Mouse (Mus musculus): ENCODE measurements at regions not wholly inside any gene's neighbourhood (a gene's known extent, or its start where the extent isn't known, plus 50 kb on each side); places are given as distances from the start of the nearest gene placed in this dataset.

DNA sequence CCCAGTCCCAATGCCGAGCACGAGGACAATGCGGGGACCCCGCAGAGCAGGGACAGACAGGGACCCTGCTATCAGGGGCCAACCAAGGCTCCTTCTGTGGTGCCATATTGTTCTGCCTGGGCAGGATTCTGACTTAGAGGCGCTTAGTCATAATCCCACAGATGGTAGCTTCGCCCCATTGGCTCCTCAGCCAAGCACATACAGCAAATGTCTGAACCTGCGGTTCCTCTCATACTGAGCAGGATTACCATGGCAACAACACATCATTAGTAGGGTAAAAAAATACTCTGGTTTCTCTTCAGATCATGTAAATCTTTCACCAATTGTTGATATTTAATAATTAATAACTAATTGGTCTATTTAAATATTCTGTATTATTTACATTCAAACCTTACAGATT is 2140.3 kb upstream of the Cdh20 start:
- no peak overlapping the region for H3K4me2 ChIP-seq (ENCODE audit: low read depth, low read length)
- 79% methylated on average over 7 of the region's 7 CpGs for WGBS
- no peaks in the 10 kb centered on the region for H3K36me3 ChIP-seq (ENCODE audit: control insufficient read depth, insufficient read depth, low read length)
- ATAC-seq (ENCODE audit: low read depth) (peak; percentile 100), DNase-seq (ENCODE audit: low spot score) (peak; percentile 78)
- H3K4me3 ChIP-seq (ENCODE audit: low read depth, low read length), result no peak overlapping the region
- H3K27ac ChIP-seq (replicated peaks; ENCODE audit: low read depth, low read length), result no peak overlapping the region
- no peaks in the 10 kb centered on the region for H3K4me1 ChIP-seq (ENCODE audit: control insufficient read depth, insufficient read depth, low read length)
- H3K9ac ChIP-seq (ENCODE audit: low read depth, low read length), result no peak overlapping the region
- H3K27me3 ChIP-seq (replicated peaks; ENCODE audit: control insufficient read depth, insufficient read depth, low read length), result no peaks in the 10 kb centered on the region
- H3K9me3 ChIP-seq (ENCODE audit: control insufficient read depth, low read length), result no peaks in the 10 kb centered on the region

DNA sequence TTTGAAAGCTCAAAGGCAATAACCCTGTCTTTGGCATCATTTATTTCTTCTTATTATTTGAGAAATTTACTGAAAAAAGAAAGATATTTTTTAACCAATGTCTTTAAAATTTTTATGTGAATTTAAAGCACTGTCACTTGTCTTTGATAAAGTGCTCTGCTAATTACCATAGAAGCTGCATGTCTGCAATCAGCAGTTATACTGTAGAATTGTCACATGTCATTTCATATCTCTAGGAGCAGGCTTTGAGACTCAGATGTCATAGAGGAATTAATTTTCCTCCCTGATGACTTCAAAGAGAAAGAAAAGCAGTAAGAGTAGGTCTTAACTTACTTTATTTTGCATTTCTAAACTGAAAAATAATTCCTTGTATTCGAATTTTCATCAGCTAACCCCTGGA is 2123.9 kb upstream of the Cdh20 start:
- Histone ChIP-seq H3K27ac (replicated peaks; ENCODE audit: low read depth, low read length) (no peak overlapping the region), H3K27me3 (replicated peaks; ENCODE audit: control insufficient read depth, insufficient read depth, low read length) (no peaks in the 10 kb centered on the region), H3K4me2 (ENCODE audit: low read depth, low read length) (no peak overlapping the region), H3K4me1 (ENCODE audit: control insufficient read depth, insufficient read depth, low read length) (no peaks in the 10 kb centered on the region), H3K9ac (ENCODE audit: low read depth, low read length) (no peak overlapping the region), H3K9me3 (ENCODE audit: control insufficient read depth, low read length) (no peaks in the 10 kb centered on the region), H3K4me3 (ENCODE audit: low read depth, low read length) (no peak overlapping the region), H3K36me3 (ENCODE audit: control insufficient read depth, insufficient read depth, low read length) (no peaks in the 10 kb centered on the region)
- DNase-seq (ENCODE audit: low spot score) (no peak), ATAC-seq (ENCODE audit: low read depth) (no peak)
- WGBS, result 51% methylated on average over 1 of the region's 1 CpGs

DNA sequence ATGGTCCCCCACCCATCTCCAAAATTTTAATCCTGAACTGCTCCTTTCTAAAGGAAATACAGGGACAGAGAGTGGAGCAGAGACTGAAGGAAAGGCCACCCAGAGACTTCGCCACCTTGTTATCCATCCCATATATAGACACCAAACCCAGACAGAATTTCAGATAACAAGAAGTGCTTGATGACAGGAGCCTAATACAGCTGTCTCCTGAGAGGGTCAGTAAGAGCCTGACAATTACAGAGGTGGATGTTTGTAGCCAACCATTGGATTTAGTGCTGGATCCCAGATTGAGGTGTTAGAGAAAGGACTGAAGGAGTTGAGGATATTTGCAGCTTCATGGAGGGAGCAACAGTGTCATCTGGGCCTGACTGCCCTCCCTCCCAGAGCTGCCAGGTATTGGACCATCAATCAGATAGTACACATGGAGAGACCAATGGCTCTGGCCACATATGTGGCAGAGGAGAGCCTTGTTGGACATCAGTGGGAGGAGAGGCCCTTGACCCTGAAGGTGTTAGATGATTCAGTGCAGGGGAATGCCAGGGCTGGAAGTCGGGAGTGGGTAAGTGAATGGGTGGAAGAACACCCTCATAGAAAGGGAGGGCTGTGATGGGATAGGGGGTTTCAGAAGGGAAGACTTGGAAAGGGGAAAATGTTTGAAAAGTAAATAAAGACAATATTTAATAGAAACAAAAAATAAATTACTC is 2080.8 kb upstream of the Cdh20 start:
- Histone ChIP-seq H3K4me3 (ENCODE audit: low read depth, low read length) (no peak overlapping the region), H3K4me2 (ENCODE audit: low read depth, low read length) (no peak overlapping the region), H3K27me3 (replicated peaks; ENCODE audit: control insufficient read depth, insufficient read depth, low read length) (no peaks in the 10 kb centered on the region), H3K27ac (replicated peaks; ENCODE audit: low read depth, low read length) (no peak overlapping the region), H3K9ac (ENCODE audit: low read depth, low read length) (no peak overlapping the region), H3K9me3 (ENCODE audit: control insufficient read depth, low read length) (no peaks in the 10 kb centered on the region), H3K4me1 (ENCODE audit: control insufficient read depth, insufficient read depth, low read length) (no peaks in the 10 kb centered on the region), H3K36me3 (ENCODE audit: control insufficient read depth, insufficient read depth, low read length) (no peaks in the 10 kb centered on the region)
- 76% methylated on average over 2 of the region's 2 CpGs for WGBS
- DNase-seq (ENCODE audit: low spot score) (no peak), ATAC-seq (ENCODE audit: low read depth) (no peak)

DNA sequence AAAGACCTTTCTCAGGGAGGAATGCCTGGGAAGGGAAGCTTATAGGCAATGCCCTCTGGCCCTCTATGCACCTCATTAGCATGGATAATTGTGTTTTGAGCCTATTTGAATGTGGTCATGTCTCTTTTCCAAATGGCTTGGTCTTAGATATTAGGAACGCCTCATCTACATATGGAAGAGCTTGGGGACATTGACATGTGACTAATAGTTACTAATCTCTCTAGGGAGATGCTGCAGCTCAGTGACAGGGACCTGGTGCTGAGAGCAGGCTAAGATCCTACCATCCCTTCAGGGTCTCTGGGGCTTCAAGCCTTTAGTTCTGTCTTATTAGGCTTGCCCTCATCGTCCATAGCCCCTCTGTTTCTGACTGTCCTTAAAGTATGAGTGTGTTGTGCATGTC is 2051.9 kb upstream of the Cdh20 start:
- Histone ChIP-seq H3K4me1 (ENCODE audit: control insufficient read depth, insufficient read depth, low read length) (no peaks in the 10 kb centered on the region), H3K9me3 (ENCODE audit: control insufficient read depth, low read length) (no peaks in the 10 kb centered on the region), H3K27ac (replicated peaks; ENCODE audit: low read depth, low read length) (no peak overlapping the region), H3K4me2 (ENCODE audit: low read depth, low read length) (no peak overlapping the region), H3K4me3 (ENCODE audit: low read depth, low read length) (no peak overlapping the region), H3K9ac (ENCODE audit: low read depth, low read length) (no peak overlapping the region), H3K27me3 (replicated peaks; ENCODE audit: control insufficient read depth, insufficient read depth, low read length) (no peaks in the 10 kb centered on the region), H3K36me3 (ENCODE audit: control insufficient read depth, insufficient read depth, low read length) (no peaks in the 10 kb centered on the region)
- ATAC-seq (ENCODE audit: low read depth) (no peak), DNase-seq (ENCODE audit: low spot score) (no peak)
- 79% methylated on average over 2 of the region's 2 CpGs for WGBS

DNA sequence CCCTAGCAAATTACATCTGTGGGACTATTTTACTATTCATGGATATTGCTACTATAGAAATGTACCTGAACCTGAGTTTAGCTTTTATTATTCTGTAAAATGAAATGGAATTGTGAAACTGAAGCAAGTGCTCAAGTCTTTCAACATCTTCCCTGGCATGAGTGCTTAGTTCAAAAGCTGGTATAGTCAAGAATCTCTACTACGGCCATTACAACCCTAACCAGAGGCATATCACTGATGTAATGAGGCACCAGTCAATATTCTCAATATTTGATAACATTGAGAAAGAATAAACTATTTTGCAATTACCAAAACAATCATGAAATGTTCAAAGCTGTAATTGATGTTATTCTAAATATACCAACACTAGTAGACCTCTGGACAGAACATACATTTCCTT is 2034.3 kb upstream of the Cdh20 start:
- no peak overlapping the region for H3K4me2 ChIP-seq (ENCODE audit: low read depth, low read length)
- H3K4me1 ChIP-seq (ENCODE audit: control insufficient read depth, insufficient read depth, low read length), result no peaks in the 10 kb centered on the region
- H3K36me3 ChIP-seq (ENCODE audit: control insufficient read depth, insufficient read depth, low read length), result no peaks in the 10 kb centered on the region
- no peak overlapping the region for H3K27ac ChIP-seq (replicated peaks; ENCODE audit: low read depth, low read length)
- 91% methylated on average over 1 of the region's 1 CpGs for WGBS
- H3K4me3 ChIP-seq (ENCODE audit: low read depth, low read length), result no peak overlapping the region
- H3K9me3 ChIP-seq (ENCODE audit: control insufficient read depth, low read length), result no peaks in the 10 kb centered on the region
- no peak overlapping the region for H3K9ac ChIP-seq (ENCODE audit: low read depth, low read length)
- no peak for DNase-seq (ENCODE audit: low spot score)
- ATAC-seq (ENCODE audit: low read depth), result no peak
- no peaks in the 10 kb centered on the region for H3K27me3 ChIP-seq (replicated peaks; ENCODE audit: control insufficient read depth, insufficient read depth, low read length)

DNA sequence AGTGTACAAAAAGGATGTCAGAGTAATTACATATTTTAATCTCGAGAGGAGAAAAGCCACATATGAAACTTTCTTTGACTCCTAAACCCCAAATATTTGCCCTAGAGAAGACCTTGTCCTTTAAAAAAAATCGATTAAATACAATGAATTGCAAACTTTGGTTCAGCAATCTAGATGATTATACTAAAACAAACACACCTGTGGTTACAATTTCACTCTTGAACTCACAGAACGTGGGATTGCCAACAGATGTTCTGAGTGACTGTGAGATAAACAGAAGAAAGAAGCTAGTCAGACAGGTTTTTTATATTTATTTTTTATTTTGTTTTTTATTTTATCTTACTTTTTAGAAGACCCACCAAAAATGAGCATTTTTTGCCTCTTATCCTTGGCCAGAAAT is 2032.9 kb upstream of the Cdh20 start:
- no peak overlapping the region for H3K27ac ChIP-seq (replicated peaks; ENCODE audit: low read depth, low read length)
- H3K27me3 ChIP-seq (replicated peaks; ENCODE audit: control insufficient read depth, insufficient read depth, low read length), result no peaks in the 10 kb centered on the region
- ATAC-seq (ENCODE audit: low read depth), result no peak
- H3K36me3 ChIP-seq (ENCODE audit: control insufficient read depth, insufficient read depth, low read length), result no peaks in the 10 kb centered on the region
- WGBS, result 46% methylated on average over 3 of the region's 3 CpGs
- no peak overlapping the region for H3K4me2 ChIP-seq (ENCODE audit: low read depth, low read length)
- no peak overlapping the region for H3K9ac ChIP-seq (ENCODE audit: low read depth, low read length)
- H3K9me3 ChIP-seq (ENCODE audit: control insufficient read depth, low read length), result no peaks in the 10 kb centered on the region
- no peaks in the 10 kb centered on the region for H3K4me1 ChIP-seq (ENCODE audit: control insufficient read depth, insufficient read depth, low read length)
- no peak overlapping the region for H3K4me3 ChIP-seq (ENCODE audit: low read depth, low read length)
- no peak for DNase-seq (ENCODE audit: low spot score)

DNA sequence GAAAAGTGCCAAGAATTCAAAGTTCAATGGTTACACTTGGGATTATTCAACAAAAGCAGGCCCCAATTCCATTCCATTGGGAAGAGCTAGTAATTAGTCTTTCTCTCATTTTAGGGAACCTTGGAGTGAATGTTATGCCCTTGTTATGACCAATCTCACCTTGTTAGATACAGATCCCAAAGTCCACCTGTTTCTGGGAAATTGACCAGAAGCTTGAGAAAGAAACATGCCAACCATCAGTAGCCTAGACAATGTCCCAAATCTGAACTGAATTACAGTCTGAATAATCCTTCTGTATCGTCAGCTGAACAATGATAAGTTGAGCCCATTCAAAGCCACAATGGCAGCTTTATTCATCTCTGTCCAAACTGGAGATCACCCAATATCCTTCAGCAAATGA is 2010.4 kb upstream of the Cdh20 start:
- H3K9ac ChIP-seq (ENCODE audit: low read depth, low read length), result no peak overlapping the region
- DNase-seq (ENCODE audit: low spot score), result no peak

More for the DNA sequence above, 2010.4 kb upstream of the Cdh20 start:
- no peaks in the 10 kb centered on the region for H3K36me3 ChIP-seq (ENCODE audit: control insufficient read depth, insufficient read depth, low read length)
- H3K4me3 ChIP-seq (ENCODE audit: low read depth, low read length), result no peak overlapping the region
- no peaks in the 10 kb centered on the region for H3K27me3 ChIP-seq (replicated peaks; ENCODE audit: control insufficient read depth, insufficient read depth, low read length)
- no peak for ATAC-seq (ENCODE audit: low read depth)
- no peaks in the 10 kb centered on the region for H3K9me3 ChIP-seq (ENCODE audit: control insufficient read depth, low read length)
- no peak overlapping the region for H3K27ac ChIP-seq (replicated peaks; ENCODE audit: low read depth, low read length)
- H3K4me2 ChIP-seq (ENCODE audit: low read depth, low read length), result no peak overlapping the region
- H3K4me1 ChIP-seq (ENCODE audit: control insufficient read depth, insufficient read depth, low read length), result no peaks in the 10 kb centered on the region
- 76% methylated on average over 1 of the region's 1 CpGs for WGBS
